Mouse (Mus musculus) CH12.LX (cell line): Measurements from ENCODE around the gene Pla2g2d. TPM values are rescaled to one million over a fixed set of nuclear protein-coding genes. Genes with fewer than 3 reads are reported as not detected.

Experiments used
- DNase-seq: peaks from one replicate; pipeline ENCODE4 v3.0.0-alpha.2; 2013; ENCODE audit errors: extremely low read depth
- H3K27ac ChIP-seq: 2 replicates; pipeline ENCODE4 v1.5.1; 2012; ENCODE audit warnings: low read depth, mild to moderate bottlenecking, control low read depth, moderate library complexity; ENCODE audit not compliant: insufficient read depth
- H3K27me3 ChIP-seq: replicated peaks from 2 replicates; pipeline ENCODE3; 2012; ENCODE audit warnings: inconsistent platforms
- H3K36me3 ChIP-seq, 2 experiments: replicated peaks in 1 of 2; 2 replicates each; pipeline versions ENCODE3 to v1.6.1; 2012; ENCODE audit warnings: inconsistent platforms in 1 of 2, low read length in 1 of 2, mild to moderate bottlenecking in 1 of 2, mixed read lengths in 1 of 2, moderate library complexity in 1 of 2; ENCODE audit not compliant: control insufficient read depth in 1 of 2, insufficient read depth in 1 of 2
- H3K4me1 ChIP-seq, 2 experiments: 2 replicates each; pipeline ENCODE4 v1.6.1; 2012; ENCODE audit warnings: inconsistent platforms in 1 of 2, moderate library complexity in 1 of 2; ENCODE audit not compliant: insufficient read depth in 2 of 2, control insufficient read depth in 1 of 2
- H3K4me2 ChIP-seq: 2 replicates; pipeline ENCODE4 v1.6.1; 2012; ENCODE audit warnings: low read depth, mild to moderate bottlenecking, control low read depth; ENCODE audit not compliant: poor library complexity, insufficient read depth, severe bottlenecking
- H3K4me3 ChIP-seq, 3 experiments: fragments of 150-350 bp in 1 of 3; sonication (generic) in 1 of 3; replicated peaks in 1 of 3; 2 replicates each; pipeline versions ENCODE3 to v1.5.1; 2011 to 2012; ENCODE audit warnings: low read depth in 2 of 3, low read length in 2 of 3, mild to moderate bottlenecking in 2 of 3, moderate library complexity in 2 of 3, control low read depth in 1 of 3, improper control_type of control experiment in 1 of 3, inconsistent platforms in 1 of 3, mixed read lengths in 1 of 3; ENCODE audit not compliant: poor library complexity in 1 of 3
- H3K79me2 ChIP-seq: replicated peaks from 2 replicates; pipeline ENCODE4 v1.6.1; 2012; ENCODE audit warnings: mild to moderate bottlenecking, moderate library complexity; ENCODE audit not compliant: control insufficient read depth, poor library complexity, insufficient read depth, severe bottlenecking; ENCODE audit errors: extremely low read depth
- H3K9ac ChIP-seq: 2 replicates; pipeline ENCODE4 v1.6.1; 2012; ENCODE audit warnings: low read depth, mild to moderate bottlenecking, control low read depth, moderate library complexity; ENCODE audit not compliant: insufficient read depth
- H3K9me3 ChIP-seq: replicated peaks from 2 replicates; pipeline ENCODE3; 2012; ENCODE audit warnings: low read length, inconsistent platforms, mixed read lengths
- BHLHE40 ChIP-seq: IDR thresholded peaks from 2 replicates; pipeline ENCODE4 v1.6.1; 2011; ENCODE audit warnings: mild to moderate bottlenecking, low read depth, low read length, improper control_type of control experiment
- CHD1 ChIP-seq: IDR thresholded peaks from 2 replicates; pipeline ENCODE4 v1.6.1; 2012; ENCODE audit warnings: low read depth, low read length, improper control_type of control experiment, inconsistent platforms
- CHD2 ChIP-seq: IDR thresholded peaks from 2 replicates; pipeline ENCODE4 v1.6.1; 2011; ENCODE audit warnings: low read length, improper control_type of control experiment
- E2F4 ChIP-seq: IDR thresholded peaks from 2 replicates; pipeline ENCODE4 v1.6.1; 2011; ENCODE audit warnings: low read depth, low read length, improper control_type of control experiment; ENCODE audit not compliant: insufficient replicate concordance
- ELF1 ChIP-seq: IDR thresholded peaks from 2 replicates; pipeline ENCODE4 v1.6.1; 2014; ENCODE audit warnings: low read depth, mild to moderate bottlenecking, inconsistent platforms, low read length, improper control_type of control experiment
- EP300 ChIP-seq: IDR thresholded peaks from 2 replicates; pipeline ENCODE4 v1.6.1; 2011; ENCODE audit warnings: low read length, improper control_type of control experiment
- GABPA ChIP-seq: IDR thresholded peaks from 2 replicates; pipeline ENCODE4 v1.6.1; 2012; ENCODE audit warnings: low read depth, low read length, improper control_type of control experiment, inconsistent platforms; ENCODE audit not compliant: insufficient replicate concordance
- HCFC1 ChIP-seq: IDR thresholded peaks from 2 replicates; pipeline ENCODE4 v1.6.1; 2012; ENCODE audit warnings: low read depth, mild to moderate bottlenecking, inconsistent platforms, low read length, improper control_type of control experiment
- IRF4 ChIP-seq: IDR thresholded peaks from 2 replicates; pipeline ENCODE4 v1.6.1; 2014; ENCODE audit warnings: low read depth, mild to moderate bottlenecking, inconsistent platforms, low read length, improper control_type of control experiment
- MAFK ChIP-seq: IDR thresholded peaks from 2 replicates; pipeline ENCODE4 v1.6.1; 2011; ENCODE audit warnings: low read length, improper control_type of control experiment; ENCODE audit not compliant: insufficient replicate concordance
- MAX ChIP-seq: IDR thresholded peaks from 2 replicates; pipeline ENCODE4 v1.6.1; 2011; ENCODE audit warnings: low read length, improper control_type of control experiment
- NRF1 ChIP-seq: IDR thresholded peaks from 2 replicates; pipeline ENCODE4 v1.6.1; 2014; ENCODE audit warnings: low read depth, mild to moderate bottlenecking, inconsistent platforms, low read length, improper control_type of control experiment, moderate library complexity
- POLR2A ChIP-seq: IDR thresholded peaks from 2 replicates; pipeline ENCODE4 v1.6.1; 2011; ENCODE audit warnings: low read depth, mild to moderate bottlenecking, improper control_type of control experiment, low read length
- POLR2AphosphoS2 ChIP-seq: IDR thresholded peaks from 2 replicates; pipeline ENCODE4 v1.6.1; 2011; ENCODE audit warnings: low read depth, low read length, improper control_type of control experiment
- TBP ChIP-seq: conservative IDR thresholded peaks from 2 replicates; pipeline ENCODE4 v1.6.1; 2011; ENCODE audit warnings: low read depth, low read length, improper control_type of control experiment
- UBTF ChIP-seq: IDR thresholded peaks from 2 replicates; pipeline ENCODE4 v1.6.1; 2012; ENCODE audit warnings: low read depth, mild to moderate bottlenecking, inconsistent platforms, low read length, improper control_type of control experiment, moderate library complexity
- ZMIZ1 ChIP-seq: IDR thresholded peaks from 2 replicates; pipeline ENCODE4 v1.6.1; 2012; ENCODE audit warnings: low read depth, mild to moderate bottlenecking, inconsistent platforms, low read length, improper control_type of control experiment
- dilution Hi-C: fragments of 300-500 bp; cut with MboI; formaldehyde crosslinking; loops from 2 replicates; pipeline ENCODE4 v1.14.3; 2020; ENCODE audit warnings: low sequenced_read_pairs; ENCODE audit not compliant: extremely low pct_unique_long_range_greater_than_20kb, extremely low pct_ligation_motif_present
- in situ Hi-C: fragments of 300-500 bp; cut with MboI; formaldehyde crosslinking; loops from 3 replicates; pipeline ENCODE4 v1.14.3; 2019; ENCODE audit warnings: low sequenced_read_pairs, low pct_ligation_motif_present, low pct_unique_long_range_greater_than_20kb, mixed read lengths
- polyA plus RNA-seq: library from polyadenylated mRNA; unstranded; fragments of >175 nt; gene quantifications from 2 replicates; pipeline ENCODE4 v1.2.1, GENCODE M21; 2012; ENCODE audit warnings: low read depth; ENCODE audit not compliant: insufficient read length
- total RNA-seq, 2 experiments: library from RNA; depleted of rRNA; stranded (reverse); fragments of 300-350 nt in 1 of 2; fragments of >200 nt in 1 of 2; gene quantifications; 2 replicates each; pipeline ENCODE4 v1.2.3; 2012 to 2014

Gene Pla2g2d
- total and polyA plus RNA-seq, 3 experiments: not detected

GRCm38 (mm10) chr4:138755983-138756382, 19.6 kb upstream of the Pla2g2d start:
- Histone ChIP-seq H3K79me2 (no peaks in the 10 kb centered on the region), H3K4me2 (no peak overlapping the region), H3K9me3 (peaks cover 8% of the 10 kb centered on the region), H3K4me1 (no peaks in the 10 kb centered on the region; a peak in 1 of 4 replicates), H3K27me3 (peaks cover 70% of the 10 kb centered on the region), H3K9ac (no peak overlapping the region), H3K36me3 (no peaks in the 10 kb centered on the region), H3K4me3 (no peak overlapping the region), H3K27ac (no peak overlapping the region)
- TF ChIP-seq NRF1: no peak
- no peak for TF ChIP-seq BHLHE40
- no peak for TF ChIP-seq TBP
- TF ChIP-seq POLR2A: no peak
- TF ChIP-seq EP300: no peak
- TF ChIP-seq HCFC1: no peak
- no peak for TF ChIP-seq GABPA
- no peak for TF ChIP-seq IRF4
- TF ChIP-seq ELF1: no peak
- no peak for TF ChIP-seq POLR2AphosphoS2
- TF ChIP-seq MAX: no peak
- no peak for TF ChIP-seq CHD1
- no peak for TF ChIP-seq ZMIZ1
- TF ChIP-seq CHD2: no peak
- no peak for TF ChIP-seq MAFK
- no peak for TF ChIP-seq UBTF
- in situ Hi-C loops: no loop called here
- no peak for DNase-seq
- dilution Hi-C loops: no loop called here

- no peaks in the 10 kb centered on the region; a peak in 1 of 4 replicates for H3K4me1 ChIP-seq
- H3K4me3 ChIP-seq: no peak within 1 kb of the TSS
- no peak for DNase-seq
- H3K79me2 ChIP-seq: no peaks in the 10 kb centered on the region
- no peak within 1 kb of the TSS for H3K27ac ChIP-seq
- no peak for TF ChIP-seq E2F4
- in situ Hi-C loops: no loop called here
- H3K4me2 ChIP-seq: no peak within 1 kb of the TSS
- H3K27me3 ChIP-seq: peaks cover 73% of the 10 kb centered on the region
- dilution Hi-C loops: no loop called here
- no peak within 1 kb of the TSS for H3K9ac ChIP-seq
- H3K9me3 ChIP-seq: peaks cover 5% of the 10 kb centered on the region
- H3K36me3 ChIP-seq: no peaks in the 10 kb centered on the region
Measured at GRCm38 (mm10) chr4:138757416-138757815, 18.1 kb upstream of the Pla2g2d start, which contains the start of gene Pla2g2f. Gene Pla2g2f, minus strand, starts transcription at chr4:138757626.
